Mouse (Mus musculus) heart, postnatal 0 days (tissue): ENCODE data around the gene Cd302. TPM values are rescaled to one million over a fixed set of nuclear protein-coding genes. Genes with fewer than 3 reads are reported as not detected.

Experiments used
- ATAC-seq: fragments of 200-750 bp; cut with Nextera tagmentation; 2 replicates; pipeline ENCODE4 v1.8.0; 2017; ENCODE audit warnings: low read depth, moderate number of reproducible peaks, moderate library complexity; ENCODE audit not compliant: insufficient read depth
- DNase-seq: peaks from one replicate; pipeline ENCODE4 v3.0.0-alpha.2; 2016; ENCODE audit warnings: low spot score
- H3K27ac ChIP-seq: fragments of 300-500 bp; sonication (generic); 2 replicates; pipeline ENCODE4 v1.5.1; 2014; ENCODE audit warnings: low read depth, mild to moderate bottlenecking
- H3K27me3 ChIP-seq: fragments of 300-500 bp; sonication (generic); 2 replicates; pipeline ENCODE4 v1.6.1; 2014; ENCODE audit warnings: low read length, mixed read lengths; ENCODE audit not compliant: control insufficient read depth, insufficient read depth
- H3K36me3 ChIP-seq: fragments of 300-500 bp; sonication (generic); replicated peaks from 2 replicates; pipeline ENCODE4 v1.6.1; 2014; ENCODE audit warnings: low read length, mixed read lengths; ENCODE audit not compliant: control insufficient read depth, insufficient read depth
- H3K4me1 ChIP-seq: fragments of 300-500 bp; sonication (generic); 2 replicates; pipeline ENCODE4 v1.6.1; 2014; ENCODE audit warnings: antibody characterized with exemption; ENCODE audit not compliant: control insufficient read depth, insufficient read depth
- H3K4me2 ChIP-seq: fragments of 300-500 bp; sonication (generic); 2 replicates; pipeline ENCODE4 v1.6.1; 2014; ENCODE audit warnings: low read depth, mild to moderate bottlenecking, low read length, moderate library complexity
- H3K4me3 ChIP-seq: fragments of 300-500 bp; sonication (generic); 2 replicates; pipeline ENCODE4 v1.5.1; 2014; ENCODE audit warnings: low read depth, low read length
- H3K9ac ChIP-seq: fragments of 300-500 bp; sonication (generic); replicated peaks from 2 replicates; pipeline ENCODE4 v1.6.1; 2014; ENCODE audit warnings: low read depth, low read length, mixed read lengths
- H3K9me3 ChIP-seq: fragments of 300-500 bp; sonication (generic); replicated peaks from 2 replicates; pipeline ENCODE4 v1.6.1; 2016; ENCODE audit warnings: low read length; ENCODE audit not compliant: control insufficient read depth
- CTCF ChIP-seq: IDR thresholded peaks from 2 replicates; pipeline ENCODE4 v1.5.1; 2016; ENCODE audit warnings: antibody characterized with exemption, control low read depth, low read depth
- EP300 ChIP-seq: IDR thresholded peaks from 2 replicates; pipeline ENCODE4 v1.6.1; 2016; ENCODE audit warnings: antibody characterized with exemption, low read depth
- WGBS: fragments of 180-500 bp; shearing (Covaris S2); extraction: QIAGEN DNeasy Blood & Tissue Kit; methylation state at CpG from one replicate; pipeline ENCODE4 v1.1.7; 2014; 5-methylcytosine and 5-hydroxymethylcytosine counted together
- polyA plus RNA-seq: library from polyadenylated mRNA; unstranded; fragments of >200 nt; fragmentation: Nextera tagmentation; extraction: Ambion mirVana; gene quantifications from 2 replicates; pipeline ENCODE4 v1.2.1, GENCODE M21; 2015
- total RNA-seq: library from RNA; depleted of rRNA; stranded (reverse); fragments of >200 nt; gene quantifications from 2 replicates; pipeline ENCODE4 v1.2.3, GENCODE M21; 2014; ENCODE audit warnings: low replicate concordance; rRNA removed

Gene Cd302
- total RNA-seq = 9.8 and 11.2 TPM in 2 replicates
- polyA plus RNA-seq = 17.8 and 18.3 TPM in 2 replicates

DNA sequence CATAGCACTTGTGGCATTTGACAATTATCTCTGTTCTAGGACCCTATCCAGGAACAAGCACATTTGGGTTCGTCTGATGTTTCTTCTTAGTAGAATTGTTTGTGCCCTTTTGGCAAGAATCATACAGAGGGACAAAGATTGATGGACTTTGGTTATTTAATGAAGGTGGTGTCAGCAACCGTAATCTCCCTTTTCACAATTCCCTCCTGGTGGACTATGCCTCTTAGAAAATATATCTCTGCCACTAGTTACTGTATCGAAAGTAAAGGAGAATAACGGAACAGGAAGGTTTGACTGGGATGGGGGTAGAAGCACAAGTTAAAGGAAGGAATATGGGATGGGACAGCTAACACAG lies at the start of gene Cd302:
Gene Cd302 (minus strand): TSS at position 22 of the 355 bp plus-strand sequence.
- Histone ChIP-seq H3K9me3 (no peaks in the 10 kb centered on the region), H3K27me3 (no peaks in the 10 kb centered on the region), H3K4me3 (peak within 1 kb of the TSS; percentile 41), H3K4me1 (0 out of 2 replicates have a peak, but pooled peaks cover 5% of the 10 kb centered on the region), H3K4me2 (peak within 1 kb of the TSS; percentile 71), H3K27ac (0 out of 2 replicates have a peak within 1 kb of the TSS, but pooled peaks have one; percentile 21), H3K36me3 (no peaks in the 10 kb centered on the region), H3K9ac (peak within 1 kb of the TSS; percentile 27)
- TF ChIP-seq EP300 (no peak), CTCF (no peak)
- DNase-seq (no peak), ATAC-seq (no peak)
- WGBS = 40% methylated on average over 4 of the region's 4 CpGs

- Histone ChIP-seq H3K9me3 (no peaks in the 10 kb centered on the region), H3K4me1 (no peaks in the 10 kb centered on the region), H3K27ac (no peak overlapping the region), H3K4me2 (no peak overlapping the region), H3K27me3 (no peaks in the 10 kb centered on the region), H3K4me3 (no peak overlapping the region), H3K9ac (no peak overlapping the region), H3K36me3 (no peaks in the 10 kb centered on the region)
- WGBS = 47% methylated on average over 10 of the region's 10 CpGs
- TF ChIP-seq CTCF (no peak), EP300 (no peak)
- no peak for DNase-seq
- ATAC-seq = no peak
These were observed 44.4 kb upstream of the Cd302 start for GRCm38 (mm10) chr2:60328641-60329040.

DNA sequence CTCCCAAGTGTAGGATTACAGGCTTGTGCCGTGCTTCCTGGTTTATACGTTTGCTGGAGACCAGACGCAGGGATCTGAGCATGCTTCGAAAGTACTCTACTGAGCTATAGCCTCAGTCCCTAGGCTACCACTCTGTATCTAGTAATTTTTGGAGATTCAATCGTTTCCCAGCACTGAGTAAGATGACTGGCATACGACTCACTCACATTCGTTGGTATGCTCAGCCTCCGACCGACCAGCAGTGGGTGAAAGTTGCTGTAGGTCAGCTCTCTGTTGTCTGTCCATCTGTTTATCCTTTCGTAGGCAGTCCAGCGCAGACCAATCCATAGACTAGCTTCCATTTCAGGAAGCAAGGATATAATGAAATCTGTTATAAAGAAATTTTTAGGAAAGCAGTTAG lies 43.3 kb upstream of the Cd302 start:
- no peaks in the 10 kb centered on the region for H3K36me3 ChIP-seq
- no peak overlapping the region for H3K9ac ChIP-seq
- H3K4me3 ChIP-seq = no peak overlapping the region
- no peak overlapping the region for H3K4me2 ChIP-seq
- H3K9me3 ChIP-seq = no peaks in the 10 kb centered on the region
- DNase-seq = no peak
- no peak for TF ChIP-seq CTCF
- no peak for TF ChIP-seq EP300
- no peak for ATAC-seq
- 78% methylated on average over 11 of the region's 11 CpGs for WGBS
- H3K4me1 ChIP-seq = no peaks in the 10 kb centered on the region
- H3K27me3 ChIP-seq = no peaks in the 10 kb centered on the region
- H3K27ac ChIP-seq = no peak overlapping the region

- no peak for TF ChIP-seq CTCF
- TF ChIP-seq EP300 = no peak
- H3K9me3 ChIP-seq = no peaks in the 10 kb centered on the region
- H3K4me2 ChIP-seq = no peak overlapping the region
- 76% methylated on average over 7 of the region's 7 CpGs for WGBS
- no peaks in the 10 kb centered on the region for H3K36me3 ChIP-seq
- H3K4me3 ChIP-seq = no peak overlapping the region
- no peaks in the 10 kb centered on the region for H3K4me1 ChIP-seq
- H3K9ac ChIP-seq = no peak overlapping the region
- H3K27me3 ChIP-seq = no peaks in the 10 kb centered on the region
- no peak overlapping the region for H3K27ac ChIP-seq
- ATAC-seq (no peak), DNase-seq (no peak)
These were observed 42.7 kb upstream of the Cd302 start for GRCm38 (mm10) chr2:60326948-60327347.

- no peak for ATAC-seq
- WGBS = 77% methylated on average over 5 of the region's 5 CpGs
- H3K9me3 ChIP-seq = no peaks in the 10 kb centered on the region
- TF ChIP-seq EP300 = no peak
- TF ChIP-seq CTCF = peak; percentile 46
- no peak overlapping the region for H3K4me2 ChIP-seq
- H3K4me1 ChIP-seq = no peaks in the 10 kb centered on the region
- H3K4me3 ChIP-seq = no peak overlapping the region
- no peaks in the 10 kb centered on the region for H3K27me3 ChIP-seq
- H3K36me3 ChIP-seq = no peaks in the 10 kb centered on the region
- DNase-seq = no peak
- no peak overlapping the region for H3K27ac ChIP-seq
- no peak overlapping the region for H3K9ac ChIP-seq
These were observed 39.1 kb upstream of the Cd302 start for GRCm38 (mm10) chr2:60323411-60323810.

DNA sequence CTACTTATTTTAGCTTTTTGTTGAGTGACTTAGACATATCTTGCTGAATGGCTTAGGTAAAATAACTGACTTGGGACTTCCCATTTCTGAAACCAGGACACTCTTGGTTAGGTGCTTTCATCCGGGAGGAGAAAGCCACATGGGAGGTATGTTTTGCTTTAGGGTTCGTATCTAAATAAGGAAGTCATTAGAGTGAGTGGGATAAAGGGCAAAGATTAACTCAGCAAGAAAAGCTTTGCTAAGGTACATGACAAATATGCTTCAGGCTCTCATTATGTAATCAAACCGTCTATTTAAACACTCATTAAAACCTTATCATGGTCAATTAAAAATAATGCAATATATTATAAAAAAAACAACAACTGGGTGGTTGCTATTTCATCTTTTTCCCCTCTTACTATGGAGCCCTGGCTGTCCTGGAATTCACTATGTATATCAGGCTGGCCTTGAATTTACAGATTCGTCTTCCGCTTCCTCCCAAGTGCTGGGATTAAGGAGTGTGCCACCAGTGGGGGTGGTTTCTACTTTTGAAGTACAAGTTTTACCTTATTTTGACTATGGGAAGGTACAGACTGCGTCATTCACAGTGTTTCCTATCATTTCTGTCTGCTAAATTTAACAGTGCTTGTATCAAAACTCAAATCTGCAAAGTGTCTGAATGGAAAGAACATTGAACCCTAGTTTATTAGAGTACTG lies 37.9 kb upstream of the Cd302 start:
- no peak for DNase-seq
- H3K9me3 ChIP-seq = no peaks in the 10 kb centered on the region
- H3K27ac ChIP-seq = no peak overlapping the region
- no peak overlapping the region for H3K4me3 ChIP-seq
- no peak overlapping the region for H3K4me2 ChIP-seq
- no peaks in the 10 kb centered on the region for H3K36me3 ChIP-seq
- H3K27me3 ChIP-seq = no peaks in the 10 kb centered on the region
- TF ChIP-seq CTCF (no peak), EP300 (no peak)
- no peaks in the 10 kb centered on the region for H3K4me1 ChIP-seq
- no peak for ATAC-seq
- WGBS = 63% methylated on average over 6 of the region's 6 CpGs
- no peak overlapping the region for H3K9ac ChIP-seq
